Comparison of ENCODE assay signal across 8 mouse cellular contexts in genomic region chr13:55600657-55601056, GRCm38 (mm10). TPM values are rescaled to one million over a fixed set of nuclear protein-coding genes. Genes with fewer than 3 reads are reported as not detected.
DNase-seq lines count a peak whose midpoint lies in the region; ATAC-seq and TF ChIP-seq lines count a peak whose summit lies in the region.

No protein-coding gene starts in this region.

- H3K4me3 ChIP-seq in embryonic facial prominence, embryonic 14.5 days (ENCODE audit: low read depth, low read length): peak overlapping the region; percentile 90
- peak overlapping the region; percentile 93 for H3K4me3 ChIP-seq in intestine, postnatal 0 days (ENCODE audit: low read depth, low read length)
- H3K4me3 ChIP-seq in midbrain, embryonic 10.5 days: peak overlapping the region; percentile 91

- H3K36me3 ChIP-seq in embryonic facial prominence, embryonic 14.5 days (ENCODE audit: control insufficient read depth, insufficient read depth, low read length): peaks cover 39% of the 10 kb centered on the region
- peaks cover 34% of the 10 kb centered on the region for H3K36me3 ChIP-seq in intestine, postnatal 0 days (ENCODE audit: control insufficient read depth, insufficient read depth)
- H3K36me3 ChIP-seq in midbrain, embryonic 10.5 days: peaks cover 49% of the 10 kb centered on the region

- H3K27ac ChIP-seq in embryonic facial prominence, embryonic 14.5 days (replicated peaks; ENCODE audit: low read depth, low read length): no peak overlapping the region
- H3K27ac ChIP-seq in intestine, postnatal 0 days (ENCODE audit: low read depth, low read length): 0 out of 2 replicates have a peak overlapping the region, but pooled peaks have one; percentile 66
- H3K27ac ChIP-seq in midbrain, embryonic 10.5 days (replicated peaks): peak overlapping the region; percentile 86

- H3K4me1 ChIP-seq in embryonic facial prominence, embryonic 14.5 days (ENCODE audit: control insufficient read depth, insufficient read depth, low read length): peaks cover 6% of the 10 kb centered on the region
- no peaks in the 10 kb centered on the region; the same call in 1 of the 2 replicates for H3K4me1 ChIP-seq in intestine, postnatal 0 days (replicated peaks; ENCODE audit: control insufficient read depth, insufficient read depth, low read length)
- peaks cover 21% of the 10 kb centered on the region for H3K4me1 ChIP-seq in midbrain, embryonic 10.5 days

- no peaks in the 10 kb centered on the region for H3K9me3 ChIP-seq in embryonic facial prominence, embryonic 14.5 days (ENCODE audit: control insufficient read depth, low read length)
- no peaks in the 10 kb centered on the region for H3K9me3 ChIP-seq in intestine, postnatal 0 days (ENCODE audit: control insufficient read depth)
- H3K9me3 ChIP-seq in midbrain, embryonic 10.5 days (replicated peaks): no peaks in the 10 kb centered on the region

- H3K9ac ChIP-seq in embryonic facial prominence, embryonic 14.5 days (ENCODE audit: low read depth, low read length): peak overlapping the region; percentile 85
- H3K9ac ChIP-seq in intestine, postnatal 0 days (ENCODE audit: low read depth, low read length): peak overlapping the region; percentile 86

- 16% methylated on average over 9 of the region's 9 CpGs for WGBS in embryonic facial prominence, embryonic 14.5 days
- WGBS in intestine, postnatal 0 days: 14% methylated on average over 9 of the region's 9 CpGs
- 36% methylated on average over 9 of the region's 9 CpGs for WGBS in midbrain, embryonic 10.5 days

- peak; percentile 73 for DNase-seq in 3T3-L1 (ENCODE audit: low read depth, low spot score)
- peak; percentile 80 for DNase-seq in CD4-positive helper T cell, adult 2 months (ENCODE audit: low read depth, low spot score)
- DNase-seq in embryonic facial prominence, embryonic 14.5 days (ENCODE audit: low spot score): peak; percentile 16
- DNase-seq in midbrain, embryonic 10.5 days (ENCODE audit: low spot score): no peak
- no peak for DNase-seq in right cerebral cortex, postnatal 36 days (ENCODE audit: low spot score in 2 of 2)
- no peak for DNase-seq in ovary, postnatal 36 days (ENCODE audit: low spot score)
- DNase-seq in adrenal gland, adult 8-10 months: no peak

- no peak for ATAC-seq in embryonic facial prominence, embryonic 14.5 days (ENCODE audit: low read depth)
- ATAC-seq in intestine, postnatal 0 days: no peak; the same call in 1 of the 2 replicates

- H3K27me3 ChIP-seq in embryonic facial prominence, embryonic 14.5 days (replicated peaks; ENCODE audit: control insufficient read depth, insufficient read depth, low read length): no peaks in the 10 kb centered on the region
- H3K27me3 ChIP-seq in intestine, postnatal 0 days (replicated peaks; ENCODE audit: control insufficient read depth, insufficient read depth, low read length): no peaks in the 10 kb centered on the region
- H3K27me3 ChIP-seq in midbrain, embryonic 10.5 days (ENCODE audit: low read depth, poor library complexity, severe bottlenecking): no peaks in the 10 kb centered on the region

- H3K4me2 ChIP-seq in embryonic facial prominence, embryonic 14.5 days (ENCODE audit: low read depth, low read length): peak overlapping the region; percentile 68
- peak overlapping the region; percentile 73 for H3K4me2 ChIP-seq in intestine, postnatal 0 days (replicated peaks; ENCODE audit: low read depth)

- no peak for TF ChIP-seq CTCF in intestine, postnatal 0 days (IDR thresholded peaks at IDR 0.05; ENCODE audit: low read depth)

RNA-seq across cellular contexts. Expression of gene B4galt7, which starts 1.0 kb away (rescaled TPM):
- polyA plus RNA-seq in embryonic facial prominence, embryonic 14.5 days (2014; fragmentation: Nextera tagmentation; extraction: Ambion mirVana): 9.3 and 10.3 TPM in 2 replicates
- polyA plus RNA-seq in intestine, postnatal 0 days (2015; fragmentation: Nextera tagmentation; extraction: Ambion mirVana): 13.9 and 14.3 TPM in 2 replicates
- polyA plus RNA-seq in midbrain, embryonic 10.5 days (2016; fragmentation: Nextera tagmentation; extraction: Ambion mirVana): 30.5 and 37.6 TPM in 2 replicates
- 10 to 100 TPM; 14.9 to 18.5 (median 16.5) TPM for total RNA-seq in adrenal gland, adult 8-10 months (2022)

RNA-seq across cellular contexts. Expression of gene Caml, which starts 22.1 kb away (rescaled TPM):
- polyA plus RNA-seq in embryonic facial prominence, embryonic 14.5 days (2014; fragmentation: Nextera tagmentation; extraction: Ambion mirVana): 57.7 and 59.8 TPM in 2 replicates
- polyA plus RNA-seq in intestine, postnatal 0 days (2015; fragmentation: Nextera tagmentation; extraction: Ambion mirVana): 24.8 and 26.9 TPM in 2 replicates
- polyA plus RNA-seq in midbrain, embryonic 10.5 days (2016; fragmentation: Nextera tagmentation; extraction: Ambion mirVana): 59.1 and 60.8 TPM in 2 replicates
- 10 to 100 TPM; 30.2 to 44.0 (median 35.5) TPM for total RNA-seq in adrenal gland, adult 8-10 months (2022)

RNA-seq across cellular contexts. Expression of gene Tmed9, which starts 27.1 kb away (rescaled TPM):
- polyA plus RNA-seq in embryonic facial prominence, embryonic 14.5 days (2014; fragmentation: Nextera tagmentation; extraction: Ambion mirVana): 66.2 and 85.4 TPM in 2 replicates
- 57.3 and 63.3 TPM in 2 replicates for polyA plus RNA-seq in intestine, postnatal 0 days (2015; fragmentation: Nextera tagmentation; extraction: Ambion mirVana)
- 114 and 126 TPM in 2 replicates for polyA plus RNA-seq in midbrain, embryonic 10.5 days (2016; fragmentation: Nextera tagmentation; extraction: Ambion mirVana)
- total RNA-seq in adrenal gland, adult 8-10 months (2022): 100 to 1,000 TPM; 177 to 220 (median 189) TPM

RNA-seq across cellular contexts. Expression of gene Fam193b, which starts 29.7 kb away (rescaled TPM):
- 30.5 and 32.1 TPM in 2 replicates for polyA plus RNA-seq in embryonic facial prominence, embryonic 14.5 days (2014; fragmentation: Nextera tagmentation; extraction: Ambion mirVana)
- polyA plus RNA-seq in intestine, postnatal 0 days (2015; fragmentation: Nextera tagmentation; extraction: Ambion mirVana): 10.3 and 12.3 TPM in 2 replicates
- 56.7 and 63.1 TPM in 2 replicates for polyA plus RNA-seq in midbrain, embryonic 10.5 days (2016; fragmentation: Nextera tagmentation; extraction: Ambion mirVana)
- 100 to 1,000 TPM in 1 of 4 experiments, 10 to 100 TPM in 3; 47.1 to 102 (median 72.8) TPM for total RNA-seq in adrenal gland, adult 8-10 months (2022)

RNA-seq across cellular contexts. Expression of gene Ddx46, which starts 34.2 kb away (rescaled TPM):
- polyA plus RNA-seq in embryonic facial prominence, embryonic 14.5 days (2014; fragmentation: Nextera tagmentation; extraction: Ambion mirVana): 32.0 and 38.7 TPM in 2 replicates
- polyA plus RNA-seq in intestine, postnatal 0 days (2015; fragmentation: Nextera tagmentation; extraction: Ambion mirVana): 15.6 and 16.6 TPM in 2 replicates
- 37.3 and 41.4 TPM in 2 replicates for polyA plus RNA-seq in midbrain, embryonic 10.5 days (2016; fragmentation: Nextera tagmentation; extraction: Ambion mirVana)
- 10 to 100 TPM; 29.1 to 58.6 (median 48.5) TPM for total RNA-seq in adrenal gland, adult 8-10 months (2022)

Comparison
In these comparisons a context has a peak if more than half of its experiments do, and no peak if none do; other contexts are left out.
1. DNase-seq: peak in 3T3-L1 (single experiment), CD4-positive helper T cell, adult 2 months (single experiment) and embryonic facial prominence, embryonic 14.5 days (single experiment); none in midbrain, embryonic 10.5 days (single experiment), right cerebral cortex, postnatal 36 days (0 of 2), ovary, postnatal 36 days (single experiment) and adrenal gland, adult 8-10 months (single experiment).
2. Peak in every context shown above with its lines, with median percentiles within 50 percentile points of each other: H3K4me3 ChIP-seq.